Mouse (Mus musculus): ENCODE results near the gene Sla2. TPM values are rescaled to one million over a fixed set of nuclear protein-coding genes. Genes with fewer than 3 reads are reported as not detected.
"Not testable (repeated sequence)": the region's sequence is repeated elsewhere in the genome, so short reads cannot be mapped to it uniquely, and the experiment has no call there.

The Sla2 gene
- polyA plus RNA-seq (2014; fragmentation: Nextera tagmentation; extraction: Ambion mirVana): 0.15 and 0.24 TPM in 2 replicates

DNA sequence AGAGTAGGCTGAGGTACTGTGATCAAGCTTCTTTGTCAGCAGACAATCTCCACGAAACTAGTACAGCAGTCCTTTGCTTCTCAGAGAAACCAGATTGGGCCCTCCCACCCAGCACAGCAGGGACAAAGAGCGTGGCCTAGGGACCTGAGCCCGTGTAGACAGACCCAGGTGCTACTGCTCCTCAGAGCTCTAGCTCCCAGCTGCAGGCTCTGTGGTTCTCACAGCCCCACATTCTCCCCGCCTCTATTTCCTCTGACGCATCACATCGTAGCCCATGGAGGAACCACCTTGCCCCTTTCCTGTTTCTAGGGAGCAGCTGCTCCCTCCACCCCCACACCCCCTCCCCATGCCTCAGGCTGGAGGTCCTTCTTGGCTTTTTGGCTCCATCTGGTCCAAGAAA, at the start of gene Sla2:
Gene Sla2, minus strand, starts transcription at position 176 of the 400 bp plus-strand sequence.
- 0 out of 2 replicates have a peak, but pooled peaks cover 3% of the 10 kb centered on the region for H3K4me1 ChIP-seq (ENCODE audit: control insufficient read depth, insufficient read depth, low read length)
- H3K27ac ChIP-seq (ENCODE audit: low read depth, low read length): no peak within 1 kb of the TSS
- no peak within 1 kb of the TSS for H3K4me3 ChIP-seq (ENCODE audit: low read depth, low read length)
- ATAC-seq (ENCODE audit: low read depth): no peak
- no peaks in the 10 kb centered on the region for H3K36me3 ChIP-seq (ENCODE audit: control insufficient read depth, insufficient read depth, low read length)
- H3K27me3 ChIP-seq (ENCODE audit: control insufficient read depth, insufficient read depth, low read length): no peaks in the 10 kb centered on the region
- no peaks in the 10 kb centered on the region for H3K9me3 ChIP-seq (ENCODE audit: control insufficient read depth, low read length)
- H3K4me2 ChIP-seq (ENCODE audit: low read depth, low read length): no peak within 1 kb of the TSS
- 75% methylated on average over 6 of the region's 6 CpGs for WGBS
- H3K9ac ChIP-seq (replicated peaks; ENCODE audit: low read depth, low read length): no peak within 1 kb of the TSS

DNA sequence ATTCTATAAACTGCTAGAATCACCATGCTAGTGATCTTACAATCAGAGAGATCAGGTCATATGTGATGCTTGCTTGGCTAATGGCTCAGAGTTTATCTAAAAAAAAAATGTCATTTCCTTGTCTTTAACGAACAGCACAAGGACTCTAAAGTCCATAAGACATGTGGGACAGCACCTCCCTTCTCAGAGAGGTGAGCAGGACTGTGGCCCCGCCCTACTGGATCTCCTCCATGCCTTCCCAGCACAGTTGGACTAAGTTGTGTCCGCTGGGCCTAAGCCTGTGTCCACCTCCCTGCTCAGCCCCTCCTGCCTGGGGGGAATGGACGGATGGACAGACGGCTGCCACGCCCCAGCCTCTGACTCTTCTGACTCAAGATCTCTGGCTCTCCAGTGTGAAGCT, 48.0 kb upstream of the Sla2 start:
- no peak overlapping the region for H3K4me2 ChIP-seq (ENCODE audit: low read depth, low read length)
- H3K4me3 ChIP-seq (ENCODE audit: low read depth, low read length): no peak overlapping the region
- ATAC-seq (ENCODE audit: low read depth): no peak
- no peak overlapping the region for H3K9ac ChIP-seq (replicated peaks; ENCODE audit: low read depth, low read length)
- no peaks in the 10 kb centered on the region for H3K4me1 ChIP-seq (ENCODE audit: control insufficient read depth, insufficient read depth, low read length)
- 0 out of 2 replicates have a peak, but pooled peaks cover 11% of the 10 kb centered on the region for H3K36me3 ChIP-seq (ENCODE audit: control insufficient read depth, insufficient read depth, low read length)
- no peaks in the 10 kb centered on the region for H3K27me3 ChIP-seq (ENCODE audit: control insufficient read depth, insufficient read depth, low read length)
- no peaks in the 10 kb centered on the region for H3K9me3 ChIP-seq (ENCODE audit: control insufficient read depth, low read length)
- 86% methylated on average over 6 of the region's 6 CpGs for WGBS
- H3K27ac ChIP-seq (ENCODE audit: low read depth, low read length): no peak overlapping the region

DNA sequence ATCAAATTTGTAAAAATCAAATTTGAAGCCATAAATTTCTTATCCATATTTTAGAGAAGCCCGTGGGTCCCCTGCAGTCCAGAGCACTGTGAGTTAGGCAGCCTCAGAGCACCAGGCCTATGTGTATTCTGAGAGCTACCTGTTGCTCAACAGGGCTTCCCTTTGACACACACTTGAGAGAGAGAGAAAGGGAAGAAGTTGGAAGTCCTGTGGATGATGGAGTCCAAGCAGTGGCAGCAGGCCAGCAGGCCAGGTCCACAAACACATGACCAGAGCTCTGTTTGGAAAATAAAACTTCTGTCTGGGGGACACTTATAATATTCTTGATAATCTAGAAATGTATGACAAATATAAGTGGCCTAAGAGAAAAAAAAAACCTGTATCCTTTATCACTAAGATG, 46.4 kb upstream of the Sla2 start:
- H3K36me3 ChIP-seq (ENCODE audit: control insufficient read depth, insufficient read depth, low read length): 0 out of 2 replicates have a peak, but pooled peaks cover 8% of the 10 kb centered on the region
- no peak overlapping the region for H3K9ac ChIP-seq (replicated peaks; ENCODE audit: low read depth, low read length)
- no peak overlapping the region for H3K4me3 ChIP-seq (ENCODE audit: low read depth, low read length)
- ATAC-seq (ENCODE audit: low read depth): no peak
- H3K9me3 ChIP-seq (ENCODE audit: control insufficient read depth, low read length): no peaks in the 10 kb centered on the region
- H3K4me2 ChIP-seq (ENCODE audit: low read depth, low read length): no peak overlapping the region
- 94% methylated on average over 1 of the region's 1 CpGs for WGBS
- no peaks in the 10 kb centered on the region for H3K27me3 ChIP-seq (ENCODE audit: control insufficient read depth, insufficient read depth, low read length)
- H3K4me1 ChIP-seq (ENCODE audit: control insufficient read depth, insufficient read depth, low read length): no peaks in the 10 kb centered on the region
- no peak overlapping the region for H3K27ac ChIP-seq (ENCODE audit: low read depth, low read length)

DNA sequence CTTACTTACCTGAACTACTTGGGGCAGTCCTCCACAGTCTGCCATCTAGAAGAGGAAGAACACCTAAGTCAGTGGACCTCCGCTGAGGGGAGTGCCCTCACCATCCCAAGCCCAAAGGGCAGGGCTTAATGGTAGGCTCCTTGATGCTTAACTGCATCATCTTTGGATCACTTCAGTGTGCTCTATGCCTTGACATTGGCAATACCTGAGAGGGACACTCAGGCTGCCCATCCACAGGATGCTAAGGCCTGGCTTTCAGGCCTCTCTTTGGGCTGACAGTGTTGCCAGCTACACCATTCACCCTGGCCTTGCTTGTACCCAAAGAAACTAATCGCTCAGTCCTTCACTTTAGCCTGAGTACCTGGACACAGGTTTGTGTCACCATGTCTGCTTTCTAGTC, 44.4 kb upstream of the Sla2 start:
- no peak overlapping the region for H3K4me2 ChIP-seq (ENCODE audit: low read depth, low read length)
- 100% methylated on average over 2 of the region's 2 CpGs for WGBS
- H3K4me3 ChIP-seq (ENCODE audit: low read depth, low read length): no peak overlapping the region
- no peak for ATAC-seq (ENCODE audit: low read depth)
- no peak overlapping the region for H3K9ac ChIP-seq (replicated peaks; ENCODE audit: low read depth, low read length)
- H3K27me3 ChIP-seq (ENCODE audit: control insufficient read depth, insufficient read depth, low read length): no peaks in the 10 kb centered on the region
- H3K36me3 ChIP-seq (ENCODE audit: control insufficient read depth, insufficient read depth, low read length): 0 out of 2 replicates have a peak, but pooled peaks cover 7% of the 10 kb centered on the region
- no peaks in the 10 kb centered on the region for H3K4me1 ChIP-seq (ENCODE audit: control insufficient read depth, insufficient read depth, low read length)
- H3K9me3 ChIP-seq (ENCODE audit: control insufficient read depth, low read length): no peaks in the 10 kb centered on the region
- H3K27ac ChIP-seq (ENCODE audit: low read depth, low read length): no peak overlapping the region

DNA sequence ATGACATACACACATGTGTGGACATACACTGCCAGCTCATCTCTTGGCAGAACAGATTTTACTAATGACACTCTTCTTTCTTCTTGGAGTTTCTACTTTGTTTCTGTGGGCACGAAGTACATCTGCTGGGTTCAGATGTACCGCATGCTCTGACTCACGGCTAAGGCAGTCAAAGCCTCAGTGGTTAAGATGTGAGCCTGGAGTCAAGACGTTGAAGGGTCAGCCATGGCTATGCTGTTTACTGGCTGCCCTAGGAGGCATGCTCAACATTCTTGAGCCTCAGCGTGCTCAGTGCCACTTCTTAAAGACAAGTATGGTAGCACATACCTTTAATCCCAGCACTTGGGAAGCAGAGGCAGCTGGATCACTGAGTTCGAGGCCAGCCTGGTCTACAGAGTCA, 43.6 kb upstream of the Sla2 start:
- WGBS: 95% methylated on average over 6 of the region's 6 CpGs
- no peak overlapping the region for H3K27ac ChIP-seq (ENCODE audit: low read depth, low read length)
- ATAC-seq (ENCODE audit: low read depth): no peak

DNA sequence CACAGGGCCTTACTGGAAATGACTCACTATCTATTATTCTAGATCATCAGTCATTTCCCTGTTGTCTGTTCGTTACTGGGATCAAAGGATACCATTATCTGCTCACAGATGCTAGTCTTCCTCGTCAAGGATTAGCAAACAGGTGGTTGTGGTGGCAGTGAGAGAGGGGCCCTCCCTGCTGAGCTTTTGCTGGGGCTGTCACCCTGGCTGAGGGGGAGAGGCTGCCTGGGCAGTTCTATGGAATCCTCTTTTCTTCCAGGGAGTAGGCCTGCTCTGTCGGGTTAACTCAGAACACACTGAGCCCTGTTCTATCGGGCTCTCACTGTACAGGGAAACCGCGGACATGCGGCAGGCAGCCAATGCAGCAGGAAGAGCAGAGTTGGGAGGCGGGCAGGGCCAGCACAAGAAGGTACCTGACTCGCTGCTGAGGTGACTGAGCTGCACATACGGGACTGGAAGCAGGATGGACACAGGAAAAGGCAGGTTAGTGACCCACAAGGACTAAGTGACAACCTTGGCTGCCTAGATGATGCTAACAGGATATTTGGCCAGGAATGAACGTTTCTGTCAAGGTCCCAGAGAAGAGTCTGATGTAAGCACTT, 42.6 kb upstream of the Sla2 start:
- 0 out of 2 replicates have a peak, but pooled peaks cover 4% of the 10 kb centered on the region for H3K36me3 ChIP-seq (ENCODE audit: control insufficient read depth, insufficient read depth, low read length)
- H3K4me3 ChIP-seq (ENCODE audit: low read depth, low read length): no peak overlapping the region
- no peak overlapping the region for H3K9ac ChIP-seq (replicated peaks; ENCODE audit: low read depth, low read length)
- no peaks in the 10 kb centered on the region for H3K9me3 ChIP-seq (ENCODE audit: control insufficient read depth, low read length)
- no peaks in the 10 kb centered on the region for H3K4me1 ChIP-seq (ENCODE audit: control insufficient read depth, insufficient read depth, low read length)
- ATAC-seq (ENCODE audit: low read depth): no peak
- no peaks in the 10 kb centered on the region for H3K27me3 ChIP-seq (ENCODE audit: control insufficient read depth, insufficient read depth, low read length)
- WGBS: 62% methylated on average over 11 of the region's 11 CpGs
- H3K27ac ChIP-seq (ENCODE audit: low read depth, low read length): no peak overlapping the region
- H3K4me2 ChIP-seq (ENCODE audit: low read depth, low read length): no peak overlapping the region

More for the DNA sequence above, 43.6 kb upstream of the Sla2 start:
- no peak overlapping the region for H3K4me2 ChIP-seq (ENCODE audit: low read depth, low read length)
- H3K9me3 ChIP-seq (ENCODE audit: control insufficient read depth, low read length): no peaks in the 10 kb centered on the region
- H3K36me3 ChIP-seq (ENCODE audit: control insufficient read depth, insufficient read depth, low read length): 0 out of 2 replicates have a peak, but pooled peaks cover 7% of the 10 kb centered on the region
- H3K27me3 ChIP-seq (ENCODE audit: control insufficient read depth, insufficient read depth, low read length): no peaks in the 10 kb centered on the region
- H3K4me1 ChIP-seq (ENCODE audit: control insufficient read depth, insufficient read depth, low read length): no peaks in the 10 kb centered on the region
- no peak overlapping the region for H3K9ac ChIP-seq (replicated peaks; ENCODE audit: low read depth, low read length)
- no peak overlapping the region for H3K4me3 ChIP-seq (ENCODE audit: low read depth, low read length)

DNA sequence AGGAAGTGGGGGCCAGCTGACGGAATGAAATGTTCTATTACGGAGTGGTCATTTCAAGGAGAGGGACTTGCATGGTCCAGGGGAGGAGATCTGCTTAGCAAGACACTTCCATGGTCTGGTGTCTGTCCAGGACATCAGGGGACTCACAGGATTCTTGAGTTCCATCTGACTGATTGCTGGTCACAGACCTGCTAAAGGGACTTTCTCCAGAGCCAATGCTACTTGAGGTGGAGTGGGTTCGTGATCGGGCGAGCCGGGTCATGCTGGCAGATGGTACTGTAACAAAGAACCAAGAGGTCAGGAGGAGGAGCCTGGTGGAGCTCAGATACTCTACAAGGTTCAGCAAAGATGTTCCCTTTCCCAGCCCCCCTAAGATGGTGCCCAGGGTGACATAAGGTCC, 41.6 kb upstream of the Sla2 start:
- WGBS: 95% methylated on average over 6 of the region's 6 CpGs
- Histone ChIP-seq H3K27me3 (ENCODE audit: control insufficient read depth, insufficient read depth, low read length) (no peaks in the 10 kb centered on the region), H3K27ac (ENCODE audit: low read depth, low read length) (no peak overlapping the region), H3K4me3 (ENCODE audit: low read depth, low read length) (no peak overlapping the region), H3K4me2 (ENCODE audit: low read depth, low read length) (no peak overlapping the region), H3K9ac (replicated peaks; ENCODE audit: low read depth, low read length) (no peak overlapping the region), H3K9me3 (ENCODE audit: control insufficient read depth, low read length) (no peaks in the 10 kb centered on the region), H3K36me3 (ENCODE audit: control insufficient read depth, insufficient read depth, low read length) (0 out of 2 replicates have a peak, but pooled peaks cover 4% of the 10 kb centered on the region), H3K4me1 (ENCODE audit: control insufficient read depth, insufficient read depth, low read length) (no peaks in the 10 kb centered on the region)
- no peak for ATAC-seq (ENCODE audit: low read depth)

DNA sequence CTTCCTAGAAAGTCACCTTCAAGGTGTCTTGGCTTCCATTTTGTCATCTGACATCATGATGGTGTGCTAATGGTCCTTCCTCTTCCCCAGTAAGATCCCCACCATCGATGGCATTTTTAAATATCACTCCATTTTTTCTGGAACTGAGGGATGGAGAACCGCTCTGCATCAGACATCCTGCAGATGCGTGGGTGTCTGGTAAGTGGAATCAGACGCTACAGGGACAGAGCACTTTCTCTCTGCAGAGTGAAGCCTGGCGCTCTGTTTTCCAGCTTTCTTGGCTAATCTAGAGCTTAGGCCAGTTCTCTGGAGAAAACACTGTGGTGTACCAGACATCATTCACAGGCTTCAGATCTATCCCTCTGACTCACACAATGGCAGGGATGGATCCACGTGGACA, 40.7 kb upstream of the Sla2 start:
- Histone ChIP-seq H3K9ac (replicated peaks; ENCODE audit: low read depth, low read length) (no peak overlapping the region), H3K4me3 (ENCODE audit: low read depth, low read length) (no peak overlapping the region), H3K27me3 (ENCODE audit: control insufficient read depth, insufficient read depth, low read length) (no peaks in the 10 kb centered on the region), H3K36me3 (ENCODE audit: control insufficient read depth, insufficient read depth, low read length) (0 out of 2 replicates have a peak, but pooled peaks cover 4% of the 10 kb centered on the region), H3K27ac (ENCODE audit: low read depth, low read length) (no peak overlapping the region), H3K4me1 (ENCODE audit: control insufficient read depth, insufficient read depth, low read length) (no peaks in the 10 kb centered on the region), H3K9me3 (ENCODE audit: control insufficient read depth, low read length) (no peaks in the 10 kb centered on the region), H3K4me2 (ENCODE audit: low read depth, low read length) (no peak overlapping the region)
- 96% methylated on average over 6 of the region's 6 CpGs for WGBS
- ATAC-seq (ENCODE audit: low read depth): no peak

DNA sequence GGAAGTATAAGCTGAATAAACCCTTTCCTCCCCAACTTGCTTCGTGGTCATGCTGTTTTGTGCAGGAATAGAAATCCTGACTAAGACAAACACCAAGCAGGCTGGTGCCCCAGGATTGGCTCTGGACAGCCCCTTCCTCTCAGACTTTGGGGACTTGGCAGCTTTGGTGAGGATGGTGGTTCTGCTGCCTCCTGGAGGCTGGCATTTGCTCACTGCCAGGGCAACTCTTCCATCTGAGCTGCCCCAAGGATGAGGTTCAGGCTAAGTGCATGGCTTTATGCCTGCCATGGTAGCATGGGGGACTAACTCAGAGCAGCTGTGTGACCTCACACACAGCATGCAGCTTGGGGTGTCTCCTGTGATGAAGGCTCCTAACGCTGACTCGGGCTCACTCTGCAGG, 38.6 kb upstream of the Sla2 start:
- H3K4me1 ChIP-seq (ENCODE audit: control insufficient read depth, insufficient read depth, low read length); H3K9ac ChIP-seq (replicated peaks; ENCODE audit: low read depth, low read length); H3K4me3 ChIP-seq (ENCODE audit: low read depth, low read length); H3K9me3 ChIP-seq (ENCODE audit: control insufficient read depth, low read length); ATAC-seq (ENCODE audit: low read depth); H3K27me3 ChIP-seq (ENCODE audit: control insufficient read depth, insufficient read depth, low read length); H3K27ac ChIP-seq (ENCODE audit: low read depth, low read length); H3K4me2 ChIP-seq (ENCODE audit: low read depth, low read length); H3K36me3 ChIP-seq (ENCODE audit: control insufficient read depth, insufficient read depth, low read length): not testable (repeated sequence)
- 81% methylated on average over 3 of the region's 3 CpGs for WGBS

Data from neural tube, embryonic 14.5 days (tissue).